Mouse (Mus musculus) brain, embryonic 14.5 days (tissue): ENCODE results near the gene Vipr1.
"Not testable (repeated sequence)": the region's sequence is repeated elsewhere in the genome, so short reads cannot be mapped to it uniquely, and the experiment has no call there.

Experiments used
- CTCF ChIP-seq: fragments of 200-500 bp; IDR thresholded peaks from 2 replicates; pipeline ENCODE4 v1.5.1; 2012; ENCODE audit warnings: inconsistent platforms, mild to moderate bottlenecking, moderate library complexity, borderline replicate concordance; ENCODE audit not compliant: insufficient read depth, insufficient read length; ENCODE audit errors: extremely low read depth
- POLR2A ChIP-seq: fragments of 200-500 bp; IDR thresholded peaks from 2 replicates; pipeline ENCODE4 v1.6.1; 2012; ENCODE audit warnings: mild to moderate bottlenecking, inconsistent platforms, borderline replicate concordance; ENCODE audit not compliant: poor library complexity, insufficient read depth, insufficient read length, severe bottlenecking; ENCODE audit errors: extremely low read depth

DNA sequence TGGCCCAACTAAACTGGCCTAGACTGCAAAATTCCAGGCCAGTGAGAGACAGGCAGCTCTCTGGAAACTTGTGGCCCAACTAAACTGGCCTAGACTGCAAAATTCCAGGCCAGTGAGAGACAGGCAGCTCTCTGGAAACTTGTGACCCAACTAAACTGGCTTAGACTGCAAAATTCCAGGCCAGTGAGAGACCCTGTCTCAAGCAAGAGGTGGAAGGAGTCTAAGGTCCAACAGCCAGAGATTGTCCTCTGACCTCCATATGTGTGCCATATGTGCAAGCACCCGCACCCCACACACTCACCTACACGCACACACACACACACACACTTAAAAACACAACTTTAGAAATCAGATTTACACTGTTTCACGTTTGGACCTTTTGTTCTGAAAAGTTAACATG lies 48.7 kb upstream of the Vipr1 start:
- TF ChIP-seq CTCF, POLR2A: not testable (repeated sequence)
